Mouse (Mus musculus) liver, postnatal 0 days (tissue): ENCODE data around the gene Slc26a8.

ENCODE experiments used
- CTCF ChIP-seq: sonication (generic); IDR thresholded peaks from 2 replicates; pipeline ENCODE4 v1.5.1; 2016; ENCODE audit warnings: antibody characterized with exemption, low read depth
- EP300 ChIP-seq: IDR thresholded peaks from 2 replicates; pipeline ENCODE4 v1.6.1; 2016; ENCODE audit warnings: antibody characterized with exemption, low read depth, mild to moderate bottlenecking

- TF ChIP-seq CTCF (no peak), EP300 (no peak)
Measured at GRCm38 (mm10) chr17:28600780-28601179, 89.3 kb downstream of the Slc26a8 start.
